Mouse (Mus musculus): Measurements from ENCODE around the gene Ttn.

The Ttn gene

GRCm38 (mm10) chr2:76658551-76658950, 323.8 kb downstream of the Ttn start:
- DNase-seq (ENCODE audit: low spot score in 2 of 2): no peak

- DNase-seq (ENCODE audit: low spot score in 2 of 2): no peak
Observed at GRCm38 (mm10) chr2:76655982-76656381, 326.4 kb downstream of the Ttn start.

GRCm38 (mm10) chr2:76655444-76655843, 326.9 kb downstream of the Ttn start:
- no peak for DNase-seq (ENCODE audit: low spot score in 2 of 2)

- no peak for DNase-seq (ENCODE audit: low spot score in 2 of 2)
Observed at GRCm38 (mm10) chr2:76654646-76655045, 327.7 kb downstream of the Ttn start.
